Mouse (Mus musculus) lung, postnatal 0 days (tissue): ENCODE data around the gene Selenos. TPM values are rescaled to one million over a fixed set of nuclear protein-coding genes. Genes with fewer than 3 reads are reported as not detected.
A peak's percentile ranks its signal among the peaks of the same experiment; 100 is the strongest.

ENCODE experiments used
- ATAC-seq: fragments of 200-750 bp; cut with Nextera tagmentation; 2 replicates; pipeline ENCODE4 v1.8.0; 2017; ENCODE audit warnings: moderate library complexity
- DNase-seq: peaks from one replicate; pipeline ENCODE4 v3.0.0-alpha.2; 2016; ENCODE audit warnings: low spot score
- H3K27ac ChIP-seq: fragments of 300-500 bp; sonication (generic); 2 replicates; pipeline ENCODE4 v1.5.1; 2014; ENCODE audit warnings: antibody characterized with exemption, mild to moderate bottlenecking, low read length, mixed read lengths
- H3K27me3 ChIP-seq: fragments of 300-500 bp; sonication (generic); replicated peaks from 2 replicates; pipeline ENCODE4 v1.6.1; 2014; ENCODE audit warnings: low read length, mixed read lengths; ENCODE audit not compliant: insufficient read depth
- H3K36me3 ChIP-seq: fragments of 300-500 bp; sonication (generic); 2 replicates; pipeline ENCODE4 v1.6.1; 2014; ENCODE audit warnings: low read length, mixed read lengths; ENCODE audit not compliant: insufficient read depth
- H3K4me1 ChIP-seq: fragments of 300-500 bp; sonication (generic); 2 replicates; pipeline ENCODE4 v1.6.1; 2014; ENCODE audit warnings: antibody characterized with exemption, low read depth, low read length, mixed read lengths; ENCODE audit not compliant: insufficient read depth
- H3K4me2 ChIP-seq: fragments of 300-500 bp; sonication (generic); replicated peaks from 2 replicates; pipeline ENCODE4 v1.6.1; 2014; ENCODE audit warnings: low read depth, mild to moderate bottlenecking, low read length, moderate library complexity, mixed read lengths
- H3K4me3 ChIP-seq: fragments of 300-500 bp; sonication (generic); 2 replicates; pipeline ENCODE4 v1.5.1; 2014; ENCODE audit warnings: low read depth, low read length
- H3K9ac ChIP-seq: fragments of 300-500 bp; sonication (generic); replicated peaks from 2 replicates; pipeline ENCODE4 v1.6.1; 2014; ENCODE audit warnings: low read depth, mild to moderate bottlenecking
- H3K9me3 ChIP-seq: fragments of 300-500 bp; sonication (generic); 2 replicates; pipeline ENCODE4 v1.6.1; 2016; ENCODE audit warnings: low read length, mixed read lengths
- CTCF ChIP-seq: IDR thresholded peaks from 2 replicates; pipeline ENCODE4 v1.5.1; 2016; ENCODE audit warnings: antibody characterized with exemption, mild to moderate bottlenecking
- EP300 ChIP-seq: IDR thresholded peaks from 2 replicates; pipeline ENCODE4 v1.6.1; 2016; ENCODE audit warnings: antibody characterized with exemption, mild to moderate bottlenecking, control low read depth
- WGBS: fragments of 180-500 bp; shearing (Covaris S2); extraction: QIAGEN DNeasy Blood & Tissue Kit; methylation state at CpG from one replicate; pipeline ENCODE4 v1.1.7; 2014; 5-methylcytosine and 5-hydroxymethylcytosine counted together
- polyA plus RNA-seq: library from polyadenylated mRNA; unstranded; fragments of >200 nt; fragmentation: Nextera tagmentation; extraction: Ambion mirVana; gene quantifications from 2 replicates; pipeline ENCODE4 v1.2.1, GENCODE M21; 2015

Gene Selenos
- polyA plus RNA-seq, 1 experiment from 2014 or later, result 167 TPM

- WGBS, result 69% methylated on average over 3 of the region's 3 CpGs
- Histone ChIP-seq H3K27ac (no peak overlapping the region), H3K36me3 (no peaks in the 10 kb centered on the region), H3K9me3 (no peaks in the 10 kb centered on the region), H3K4me3 (no peak overlapping the region), H3K4me1 (peaks cover 5% of the 10 kb centered on the region; the same call in 1 of the 2 replicates), H3K4me2 (no peak overlapping the region), H3K9ac (no peak overlapping the region), H3K27me3 (no peaks in the 10 kb centered on the region)
- no peak for ATAC-seq
- DNase-seq, result no peak
- TF ChIP-seq EP300 (no peak), CTCF (no peak)
These were observed 34.1 kb downstream of the Selenos start for GRCm38 (mm10) chr7:66113561-66113960.

- 63% methylated on average over 11 of the region's 11 CpGs for WGBS
- Histone ChIP-seq H3K9ac (no peak overlapping the region), H3K36me3 (no peaks in the 10 kb centered on the region), H3K4me3 (no peak overlapping the region), H3K9me3 (no peaks in the 10 kb centered on the region), H3K4me2 (peak overlapping the region; percentile 14; the same call in 1 of the 2 replicates), H3K27me3 (no peaks in the 10 kb centered on the region), H3K4me1 (peaks cover 5% of the 10 kb centered on the region; the same call in 1 of the 2 replicates), H3K27ac (peak overlapping the region; percentile 14; the same call in 1 of the 2 replicates)
- DNase-seq (no peak), ATAC-seq (no peak)
- TF ChIP-seq CTCF, result no peak
- no peak for TF ChIP-seq EP300
These were observed 36.4 kb downstream of the Selenos start for GRCm38 (mm10) chr7:66115821-66116343.

- Histone ChIP-seq H3K4me2 (no peak overlapping the region), H3K4me1 (peaks cover 5% of the 10 kb centered on the region; the same call in 1 of the 2 replicates), H3K9ac (no peak overlapping the region), H3K9me3 (no peaks in the 10 kb centered on the region), H3K36me3 (no peaks in the 10 kb centered on the region), H3K27ac (0 out of 2 replicates have a peak overlapping the region, but pooled peaks have one; percentile 3), H3K4me3 (no peak overlapping the region), H3K27me3 (no peaks in the 10 kb centered on the region)
- DNase-seq, result peak; percentile 87
- WGBS, result 50% methylated on average over 8 of the region's 8 CpGs
- ATAC-seq, result peak; percentile 93
- TF ChIP-seq EP300, result peak; percentile 61; the same call in 1 of the 2 replicates
- no peak for TF ChIP-seq CTCF
These were observed 37.5 kb downstream of the Selenos start for GRCm38 (mm10) chr7:66116906-66117482.

GRCm38 (mm10) chr7:66118046-66118445 lies 38.6 kb downstream of the Selenos start:
- TF ChIP-seq EP300 (no peak), CTCF (no peak)
- Histone ChIP-seq H3K9me3 (no peaks in the 10 kb centered on the region), H3K4me2 (no peak overlapping the region), H3K9ac (no peak overlapping the region), H3K4me1 (peaks cover 4% of the 10 kb centered on the region; the same call in 1 of the 2 replicates), H3K4me3 (no peak overlapping the region), H3K27me3 (no peaks in the 10 kb centered on the region), H3K36me3 (no peaks in the 10 kb centered on the region), H3K27ac (no peak overlapping the region)
- no peak for DNase-seq
- ATAC-seq, result no peak
- WGBS, result 80% methylated on average over 3 of the region's 3 CpGs

- ATAC-seq (no peak), DNase-seq (no peak)
- Histone ChIP-seq H3K4me1 (peaks cover 3% of the 10 kb centered on the region; the same call in 1 of the 2 replicates), H3K4me3 (no peak overlapping the region), H3K36me3 (no peaks in the 10 kb centered on the region), H3K27ac (no peak overlapping the region), H3K9me3 (no peaks in the 10 kb centered on the region), H3K4me2 (no peak overlapping the region), H3K9ac (no peak overlapping the region), H3K27me3 (no peaks in the 10 kb centered on the region)
- TF ChIP-seq CTCF (no peak), EP300 (no peak)
- WGBS, result 80% methylated on average over 7 of the region's 7 CpGs
These were observed 39.3 kb downstream of the Selenos start for GRCm38 (mm10) chr7:66118796-66119195.

- H3K4me3 ChIP-seq, result no peak overlapping the region
- no peak overlapping the region for H3K4me2 ChIP-seq
- no peak overlapping the region for H3K9ac ChIP-seq
- H3K27me3 ChIP-seq, result no peaks in the 10 kb centered on the region
- H3K4me1 ChIP-seq, result peaks cover 3% of the 10 kb centered on the region; the same call in 1 of the 2 replicates
- H3K9me3 ChIP-seq, result no peaks in the 10 kb centered on the region
- no peak overlapping the region for H3K27ac ChIP-seq
- no peak for DNase-seq
- ATAC-seq, result no peak
- no peaks in the 10 kb centered on the region; the same call in 1 of the 2 replicates for H3K36me3 ChIP-seq
- TF ChIP-seq EP300 (no peak), CTCF (no peak)
- 39% methylated on average over 1 of the region's 1 CpGs for WGBS
These were observed 40.7 kb downstream of the Selenos start for GRCm38 (mm10) chr7:66120139-66120538.
